Mouse (Mus musculus) megakaryocyte, adult 5-6 weeks (primary cell): ENCODE measurements around the gene Cox6a1. TPM values are rescaled to one million over a fixed set of nuclear protein-coding genes. Genes with fewer than 3 reads are reported as not detected.
"Not testable (repeated sequence)": the region's sequence is repeated elsewhere in the genome, so short reads cannot be mapped to it uniquely, and the experiment has no call there.

Source experiments
- ATAC-seq: 2 replicates; pipeline ENCODE4 v1.8.0; 2016; ENCODE audit warnings: mild to moderate bottlenecking, inconsistent platforms; ENCODE audit not compliant: poor library complexity, severe bottlenecking
- total RNA-seq, 2 experiments: library from RNA; stranded (forward) in 1 of 2; stranded (reverse) in 1 of 2; fragments of 153-499, 151-499 nt in 1 of 2; fragments of 221-1000, 200-1000 nt in 1 of 2; gene quantifications; 2 replicates each; pipeline versions ENCODE4 v1.2.3 to v1.2.4; 2015 to 2017

The Cox6a1 gene
- total RNA-seq, 2 experiments from 2014 or later: 78.5 to 321 TPM

DNA sequence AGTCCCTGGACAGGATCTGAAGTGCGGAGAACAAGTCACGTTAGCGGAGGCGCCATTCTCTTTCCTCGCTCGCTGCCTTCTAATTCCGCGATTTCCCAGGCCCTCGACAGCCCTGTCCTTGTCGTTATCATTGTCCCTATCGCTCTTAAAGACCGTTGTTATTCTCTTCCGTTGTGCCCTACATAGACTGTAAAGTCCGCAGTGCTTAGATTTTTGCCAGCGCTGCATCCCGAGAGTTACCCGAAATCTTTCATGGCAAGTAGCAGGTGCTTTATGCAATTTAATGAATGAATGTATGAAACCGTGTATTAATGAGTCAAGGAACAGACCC, 409 bp upstream of the Cox6a1 start:
- ATAC-seq: peak; percentile 25

DNA sequence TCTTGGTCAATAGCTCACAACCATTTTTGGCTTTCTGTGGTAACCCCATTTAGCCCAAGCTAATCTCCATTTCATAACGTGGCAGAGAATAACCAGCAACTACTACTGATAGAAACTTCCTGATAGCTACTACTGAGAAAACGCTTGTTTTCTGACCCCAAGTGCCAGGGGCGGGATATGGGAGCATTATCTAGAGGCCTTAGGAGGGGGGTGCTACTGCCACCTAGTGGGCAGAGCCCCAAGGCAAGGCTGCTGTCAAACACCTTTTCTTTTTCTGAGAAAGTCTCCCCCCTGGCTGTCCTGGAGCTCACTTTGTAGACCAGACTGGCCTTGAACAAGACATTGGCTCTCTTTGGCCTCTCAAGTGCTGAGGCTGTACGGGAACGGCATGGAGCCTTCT, 1.2 kb downstream of the Cox6a1 start:
- ATAC-seq: peak; percentile 76

DNA sequence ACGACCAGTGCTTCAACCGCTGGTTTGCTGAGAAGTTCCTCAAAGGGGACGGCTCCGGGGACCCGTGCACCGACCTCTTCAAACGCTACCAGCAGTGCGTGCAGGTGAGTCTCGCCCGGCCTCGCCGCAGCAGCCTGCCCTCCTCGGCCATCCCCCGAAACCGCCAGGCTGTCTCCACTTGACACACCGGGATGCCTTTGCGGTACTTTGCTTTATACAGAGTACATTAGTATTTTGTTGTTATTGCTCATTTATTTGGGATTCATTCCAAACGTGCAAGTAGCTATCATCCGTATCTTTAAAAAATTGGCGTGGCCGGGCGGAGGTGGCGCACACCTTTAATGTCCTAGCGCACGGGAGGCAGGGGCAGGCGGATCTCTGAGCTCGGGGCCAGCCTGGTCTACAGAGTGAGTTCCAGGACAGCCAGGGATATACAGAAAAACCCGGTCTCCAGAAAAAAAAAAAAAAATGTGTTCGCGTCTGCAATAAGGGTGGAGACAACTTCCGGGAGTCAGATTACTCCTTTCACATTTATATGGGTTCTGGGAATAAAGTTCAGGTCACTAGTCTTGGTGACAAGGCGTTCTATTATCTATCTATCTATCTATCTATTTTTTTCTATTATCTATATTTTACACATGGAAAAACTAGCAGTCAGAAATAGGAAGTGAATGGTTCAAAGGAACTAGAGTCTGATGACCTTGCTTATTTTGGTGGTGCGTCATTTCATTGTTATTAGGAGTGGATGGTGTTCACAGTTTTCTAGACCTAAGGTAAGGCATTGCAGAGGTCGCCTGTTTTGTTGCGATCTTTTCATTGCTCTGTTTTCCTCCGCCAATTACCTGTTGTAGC, 7.2 kb downstream of the Cox6a1 start:
- no peak for ATAC-seq

DNA sequence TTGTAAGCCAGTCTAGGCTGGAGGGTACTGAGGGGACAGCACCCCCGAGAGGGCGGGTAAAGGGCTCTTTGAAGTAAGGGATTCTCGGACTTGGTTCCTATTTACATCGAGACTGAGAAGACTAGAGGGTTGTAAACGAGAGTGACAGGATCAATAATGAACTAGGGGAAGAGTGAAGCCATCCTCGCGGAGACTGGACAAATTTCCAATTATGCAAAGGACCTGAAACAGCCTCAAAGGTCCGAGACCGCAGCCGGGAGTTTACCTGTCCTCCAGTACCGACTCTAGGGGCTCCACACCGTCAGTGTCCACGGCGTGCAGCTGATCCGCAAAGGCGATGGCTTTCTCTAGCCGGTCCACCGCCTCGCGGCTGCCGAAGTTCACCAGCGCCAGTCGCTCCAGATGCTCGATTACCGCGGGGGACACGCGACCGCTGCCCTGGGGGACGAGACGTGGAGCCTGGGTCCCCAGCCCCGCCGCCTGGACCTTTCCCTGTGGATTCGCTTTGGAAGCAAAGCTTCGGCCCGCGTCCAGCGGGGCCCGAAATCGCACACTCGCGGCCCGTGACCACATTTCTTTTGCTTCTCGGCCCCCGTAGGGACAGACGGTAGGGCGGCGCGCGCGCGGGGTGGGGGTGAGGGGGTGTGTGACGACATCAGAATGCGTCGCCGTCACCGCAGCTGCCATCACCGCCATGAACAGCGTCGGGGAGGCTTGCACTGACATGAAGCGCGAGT, 8.0 kb downstream of the Cox6a1 start, which contains the start of the genes Gatc and Triap1:
Gene Gatc, minus strand, starts transcription at position 602 of the 737 bp plus-strand sequence.
Gene Triap1, plus strand, starts transcription at position 649 of the 737 bp plus-strand sequence.
- peak; percentile 97 for ATAC-seq

DNA sequence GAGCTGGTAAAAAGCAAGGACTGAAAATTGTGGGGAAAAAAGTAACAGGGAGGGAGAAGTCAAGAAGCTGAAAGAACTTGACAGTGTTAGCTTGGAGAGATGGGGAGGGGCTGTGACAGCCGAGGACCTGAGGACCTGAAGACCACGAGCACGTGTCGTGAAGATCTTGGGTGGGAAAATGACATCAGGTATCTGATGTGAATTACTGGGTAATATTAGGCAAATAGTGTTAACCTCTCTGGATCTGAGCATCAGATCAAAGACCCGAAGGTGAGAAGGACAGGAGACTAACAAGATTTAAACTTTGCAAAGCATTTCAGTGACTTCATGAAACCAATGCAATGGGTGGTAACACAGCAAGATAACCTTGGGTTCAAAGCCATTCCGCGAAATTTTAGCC, 8.8 kb downstream of the Cox6a1 start:
- ATAC-seq: no peak

DNA sequence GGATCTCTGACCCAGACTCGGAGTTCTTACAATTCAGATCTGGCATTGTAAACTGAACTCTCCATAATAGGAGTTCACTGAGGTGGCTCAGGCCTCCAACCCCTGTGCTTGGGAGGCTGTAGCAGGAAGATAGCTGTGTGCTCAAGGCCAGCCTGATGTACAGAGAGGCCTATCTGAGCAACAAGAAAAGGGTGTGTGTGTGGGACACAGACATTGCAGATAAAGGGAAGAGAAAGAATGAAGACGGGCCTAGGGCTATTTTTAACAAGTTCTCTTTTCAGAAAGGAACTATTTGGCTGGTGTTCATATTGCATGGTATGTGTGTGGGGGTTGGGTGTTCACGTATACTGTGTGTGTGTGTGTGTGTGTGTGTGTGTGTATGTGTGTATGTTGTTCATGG, 15.2 kb downstream of the Cox6a1 start:
- ATAC-seq: peak; percentile 62

DNA sequence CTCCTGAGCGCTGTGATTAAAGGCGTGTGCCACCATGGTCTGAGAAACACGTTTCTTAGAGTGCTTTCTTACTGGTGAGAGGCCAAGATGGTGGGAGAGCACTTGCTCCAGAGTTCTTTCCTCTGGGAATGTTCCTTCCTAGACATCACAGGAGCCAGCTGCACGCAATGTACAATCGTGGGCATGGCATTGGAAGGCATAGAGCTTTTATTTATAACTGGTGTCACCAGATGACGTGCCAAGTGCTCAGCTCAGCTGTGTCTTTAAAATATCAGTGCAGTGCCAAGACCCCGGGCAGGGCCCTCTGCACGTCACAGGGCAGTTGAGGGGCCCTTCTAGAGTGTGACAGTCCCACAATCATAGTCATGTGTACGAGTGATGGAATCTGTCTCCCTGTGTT, 17.8 kb downstream of the Cox6a1 start:
- ATAC-seq: no peak

DNA sequence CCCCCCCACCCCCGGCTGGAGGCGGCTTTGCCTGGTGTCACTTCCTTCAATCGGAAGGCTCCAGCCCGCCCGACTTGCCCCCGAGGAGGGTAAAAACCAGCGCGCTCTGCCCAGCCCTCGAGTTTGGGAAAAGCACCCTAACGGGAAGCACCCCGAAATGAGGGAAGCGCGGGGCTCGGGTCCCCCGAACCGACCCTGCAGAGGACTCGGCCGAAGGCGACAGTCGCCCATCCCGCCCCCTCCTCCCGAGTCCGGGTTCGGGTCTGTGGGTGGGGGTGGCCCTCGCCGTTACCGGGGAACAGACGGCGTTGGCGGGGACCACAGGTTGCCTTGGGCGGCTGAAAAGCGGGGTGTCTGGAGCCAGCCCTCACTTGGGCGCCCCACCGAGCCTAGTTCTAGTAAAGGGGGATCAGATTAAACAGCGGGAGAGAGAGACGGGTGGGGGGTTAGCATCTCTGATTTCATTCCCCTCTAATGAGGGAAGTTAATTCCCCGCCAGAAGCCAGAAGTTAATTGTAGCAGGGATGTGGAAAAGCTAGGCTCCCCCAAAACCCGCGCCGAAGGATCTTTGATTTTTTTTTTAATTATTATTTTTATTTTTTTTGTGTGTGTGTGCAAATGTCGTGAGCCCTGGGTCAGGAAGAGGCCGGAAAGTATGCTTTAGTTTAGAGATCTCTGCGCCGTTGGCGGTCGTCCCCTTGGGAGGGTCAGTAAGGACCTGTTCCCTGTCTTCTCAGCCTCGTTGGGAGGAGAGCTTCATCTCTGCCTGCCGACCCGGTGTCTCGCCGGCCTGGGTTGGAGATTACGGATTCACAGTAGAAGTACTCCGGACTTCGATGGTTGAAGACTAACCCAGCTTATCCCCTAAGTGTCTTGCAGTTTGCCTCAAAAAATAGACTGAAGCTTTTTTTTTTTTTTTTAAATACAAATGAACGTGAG, 20.9 kb downstream of the Cox6a1 start:
- peak; percentile 14 for ATAC-seq

DNA sequence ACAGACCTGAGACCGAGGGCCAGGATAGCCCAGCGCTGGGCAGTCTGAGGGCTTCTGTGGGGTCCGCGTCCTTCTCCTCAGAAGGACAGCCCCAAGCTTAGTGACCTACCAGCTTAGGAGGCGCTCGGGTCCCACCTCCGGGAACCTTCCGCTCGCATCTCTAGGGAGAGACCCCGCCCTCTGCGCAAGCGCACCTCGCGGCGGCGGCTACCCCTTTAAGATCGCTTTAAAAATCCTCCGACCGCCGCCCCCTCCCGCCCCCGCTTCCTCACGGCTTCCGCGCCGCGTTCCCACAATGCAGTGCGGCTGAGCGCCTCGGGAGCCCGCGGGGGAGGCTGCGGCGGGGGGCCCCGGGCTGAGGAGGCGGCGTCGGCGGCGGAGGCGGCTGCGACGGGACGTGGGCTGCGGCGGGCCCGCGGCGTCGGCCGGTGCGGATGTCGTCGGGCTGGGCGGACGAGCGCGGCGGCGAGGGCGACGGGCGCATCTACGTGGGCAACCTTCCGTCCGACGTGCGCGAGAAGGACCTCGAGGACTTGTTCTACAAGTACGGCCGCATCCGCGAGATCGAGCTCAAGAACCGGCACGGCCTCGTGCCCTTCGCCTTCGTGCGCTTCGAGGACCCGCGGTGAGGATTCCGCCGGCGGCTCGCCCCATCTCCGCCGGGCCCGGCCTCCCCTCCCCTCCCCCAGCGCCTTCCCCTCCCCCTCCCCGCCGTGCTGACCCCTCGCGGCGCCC, 21.7 kb downstream of the Cox6a1 start, which contains the start of gene Srsf9:
Gene Srsf9, plus strand, starts transcription at position 303 of the 735 bp plus-strand sequence.
- peak; percentile 92 for ATAC-seq

DNA sequence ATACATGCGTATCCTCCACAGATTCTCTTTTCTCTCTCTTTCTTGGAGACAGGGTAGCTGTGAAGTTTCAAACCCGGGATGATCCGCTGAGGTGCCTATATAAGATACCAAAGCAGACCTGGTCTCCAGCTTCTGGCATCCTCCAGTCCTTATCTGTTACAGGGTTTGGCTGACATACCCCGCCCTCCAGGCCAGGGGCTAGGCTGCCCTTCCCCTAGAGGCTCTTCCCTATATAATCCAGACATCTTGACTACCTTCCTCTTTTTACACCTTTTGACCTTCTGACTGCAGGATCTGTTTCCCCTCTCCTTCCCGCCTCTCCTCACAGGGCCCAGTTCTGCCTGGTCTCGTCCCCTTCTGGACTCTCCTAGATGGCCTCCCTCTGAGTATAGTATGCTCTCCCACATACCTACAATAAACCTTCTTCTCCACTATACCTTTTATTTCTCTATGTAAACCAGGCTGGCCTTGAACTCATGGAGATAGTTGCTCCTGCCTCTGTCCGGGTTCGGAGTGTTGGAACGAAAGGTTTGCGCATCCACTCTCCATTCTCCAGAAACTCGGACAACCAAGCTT, 22.4 kb downstream of the Cox6a1 start:
- ATAC-seq: peak; percentile 47

DNA sequence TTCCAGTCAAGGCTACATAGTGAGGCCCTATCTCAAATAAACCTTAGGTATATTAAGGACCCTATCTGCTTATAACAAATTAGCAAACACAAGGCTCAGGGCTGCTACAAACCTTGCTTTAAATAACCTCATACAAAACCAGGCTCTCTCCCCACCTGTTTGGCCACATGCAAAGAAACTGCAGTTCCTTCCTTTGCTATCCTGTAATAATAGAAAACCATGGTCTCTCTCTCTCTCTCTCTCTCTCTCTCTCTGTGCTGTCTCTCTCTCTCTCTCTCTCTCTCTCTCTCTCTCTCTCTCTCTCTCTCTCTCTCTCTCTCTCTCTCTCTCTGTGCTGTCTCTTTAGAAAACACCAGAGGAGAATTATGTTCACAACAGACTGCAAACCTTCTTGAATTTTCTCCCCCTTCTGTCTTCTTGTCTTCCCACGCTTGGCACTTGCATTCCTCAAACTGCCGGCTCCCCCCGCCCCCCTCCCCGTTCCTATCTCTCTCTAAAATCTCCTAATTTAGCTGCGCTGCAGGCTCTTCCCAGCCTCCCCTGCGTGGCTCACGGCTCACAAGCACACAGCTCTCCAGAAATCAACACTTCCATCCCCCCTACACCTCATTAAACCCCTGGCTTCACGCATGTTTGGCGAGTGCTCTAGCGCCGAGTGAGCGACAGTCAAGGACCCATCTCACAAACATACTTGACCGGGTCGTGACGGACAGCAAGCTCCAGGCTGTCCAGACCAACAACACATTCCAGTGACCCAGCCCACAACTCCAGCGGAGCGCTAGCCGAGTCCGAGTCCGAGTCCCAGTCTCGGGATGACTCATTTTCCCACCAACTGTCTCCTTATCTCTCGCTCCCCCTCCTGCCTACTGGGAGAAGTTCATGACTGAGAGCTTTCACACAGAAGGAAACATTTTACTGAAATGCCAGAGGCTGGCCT, 29.5 kb downstream of the Cox6a1 start:
- peak; percentile 91 for ATAC-seq

DNA sequence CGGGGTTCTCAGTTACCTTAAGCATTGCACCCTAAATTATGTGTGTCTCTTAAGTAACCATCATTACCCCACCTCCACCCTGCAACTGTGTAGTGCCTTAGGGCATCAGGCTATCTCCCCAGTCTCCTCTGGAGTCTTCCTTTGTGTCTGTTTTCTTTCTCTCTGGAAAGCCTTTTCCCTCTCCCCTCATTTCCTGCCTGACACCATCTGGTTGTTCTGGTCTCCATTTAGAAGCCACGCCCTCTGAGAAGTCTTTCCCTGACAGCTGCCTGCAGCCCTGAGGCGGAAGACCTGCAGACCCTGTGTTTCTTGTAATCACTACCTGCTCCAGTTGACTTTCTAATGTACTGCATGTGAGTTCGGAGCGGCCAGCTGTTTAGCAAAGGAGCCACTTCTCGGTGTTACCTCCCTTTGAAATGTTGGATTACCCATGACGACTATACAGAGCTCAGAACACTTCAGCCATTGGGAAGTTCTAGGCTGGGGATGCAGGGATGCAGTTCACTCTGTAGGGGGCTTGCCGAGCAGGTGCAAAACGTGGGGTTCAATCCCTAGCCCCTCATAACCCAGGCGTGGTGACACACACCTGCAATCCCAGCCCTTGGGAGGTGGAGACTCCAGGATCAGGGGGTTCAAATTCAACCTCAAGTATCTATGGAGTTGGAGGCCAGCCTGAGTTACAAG, 31.0 kb downstream of the Cox6a1 start:
- no peak for ATAC-seq

DNA sequence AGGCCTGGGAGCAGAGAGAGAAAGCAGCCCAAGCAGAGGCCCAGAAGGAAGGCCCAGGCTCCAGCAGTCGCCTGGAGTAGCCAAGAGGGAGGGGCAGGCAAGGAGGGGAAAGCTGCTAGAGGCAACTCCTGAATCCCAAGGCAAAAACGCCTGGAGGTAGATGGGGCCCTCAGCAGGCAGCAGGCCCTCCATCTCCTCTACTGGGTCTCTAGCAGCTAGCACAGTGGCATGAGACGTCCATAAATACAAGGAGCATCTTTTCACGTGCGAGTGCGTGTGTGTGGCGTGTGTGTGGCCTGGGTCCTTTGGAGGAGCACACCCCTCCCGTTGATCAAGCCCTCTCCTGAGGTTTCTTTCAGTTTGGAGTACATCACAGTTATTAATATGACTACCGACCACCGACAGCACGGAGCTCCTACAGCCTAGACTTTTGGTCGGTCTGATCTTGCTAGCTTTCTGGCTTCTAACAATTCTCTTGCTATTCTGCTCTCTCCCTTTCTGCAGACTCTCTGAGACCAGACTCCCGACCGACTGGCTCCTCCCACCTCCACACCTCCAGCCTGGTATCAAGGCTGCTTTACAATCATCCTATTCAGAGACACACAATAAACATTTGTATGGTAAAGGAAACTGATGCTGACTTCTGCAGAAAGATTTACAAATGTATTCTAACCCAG, 31.7 kb downstream of the Cox6a1 start:
- ATAC-seq: no peak

DNA sequence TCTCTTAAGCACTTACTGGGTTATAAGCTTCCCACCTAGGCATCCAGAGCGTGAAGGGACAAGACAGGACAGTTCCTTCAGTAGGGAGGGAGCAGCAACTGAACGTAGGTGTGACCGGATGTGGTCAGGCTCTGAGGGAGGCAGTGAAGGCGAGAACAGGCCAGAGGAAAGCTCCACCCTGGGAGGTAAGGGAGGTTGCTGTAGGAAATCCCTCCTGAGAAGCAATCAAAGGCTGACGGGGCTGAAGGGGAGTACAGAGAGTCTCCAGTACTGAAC, 35.2 kb downstream of the Cox6a1 start:
- ATAC-seq: peak; percentile 75

DNA sequence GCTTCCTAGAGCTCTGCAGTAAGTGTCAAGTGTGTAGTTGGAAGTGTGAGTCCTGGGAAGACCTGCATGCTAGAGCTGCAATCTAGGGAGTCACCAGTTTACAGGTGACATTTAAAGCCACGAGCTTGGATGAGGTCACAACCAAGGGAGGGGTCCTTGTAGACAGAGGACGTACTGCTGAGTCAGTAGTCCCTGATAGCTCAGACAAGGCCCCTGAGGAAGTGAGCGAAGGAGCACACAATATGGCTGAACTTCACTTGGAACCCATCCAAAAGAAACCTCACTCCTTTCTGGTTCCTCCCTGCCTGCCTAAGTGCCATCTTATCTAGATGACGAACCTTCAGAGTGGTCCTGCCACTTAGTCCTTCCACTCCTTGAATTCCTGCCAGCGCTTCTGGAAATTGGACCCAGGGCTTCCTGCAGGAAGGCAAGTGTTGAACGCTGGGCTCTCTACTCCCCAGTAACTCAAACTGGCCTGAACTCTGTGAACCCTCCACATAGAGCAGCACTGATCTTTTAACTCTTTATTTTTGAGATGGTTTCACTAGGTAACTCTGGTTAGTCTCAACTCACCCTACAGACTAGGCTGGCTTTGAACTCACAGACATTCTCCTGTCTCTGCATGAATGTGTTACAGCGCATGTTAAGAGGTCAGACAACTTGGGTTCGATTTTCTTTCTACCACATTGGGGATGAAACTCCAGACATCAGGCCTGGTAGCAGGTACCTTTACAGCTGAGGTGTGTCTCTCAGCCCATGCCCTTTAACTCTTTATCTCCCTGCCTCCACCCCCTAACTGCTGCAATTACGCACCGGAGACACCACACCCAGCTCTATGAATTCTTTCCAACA, 35.7 kb downstream of the Cox6a1 start:
- peak; percentile 80 for ATAC-seq

DNA sequence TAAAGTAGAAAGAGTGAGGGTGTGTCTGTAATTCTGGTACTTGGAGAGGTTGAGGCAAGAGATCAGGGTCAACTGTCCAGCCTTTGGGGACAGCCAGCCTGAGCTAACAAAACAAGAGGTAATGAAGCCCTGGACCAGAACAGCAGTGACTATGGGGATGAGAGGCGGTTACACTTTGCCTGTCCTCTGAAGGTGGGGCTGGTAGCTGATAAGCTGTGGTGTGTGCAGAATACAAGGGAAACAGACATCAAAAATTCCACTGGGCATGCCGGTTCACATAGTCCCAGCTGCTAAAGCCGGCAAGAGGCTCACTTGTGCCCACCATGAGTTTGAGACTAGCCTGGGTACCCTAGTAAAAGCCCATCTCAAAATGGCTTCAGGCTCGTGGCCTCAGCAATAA, 36.4 kb downstream of the Cox6a1 start:
- ATAC-seq: no peak

DNA sequence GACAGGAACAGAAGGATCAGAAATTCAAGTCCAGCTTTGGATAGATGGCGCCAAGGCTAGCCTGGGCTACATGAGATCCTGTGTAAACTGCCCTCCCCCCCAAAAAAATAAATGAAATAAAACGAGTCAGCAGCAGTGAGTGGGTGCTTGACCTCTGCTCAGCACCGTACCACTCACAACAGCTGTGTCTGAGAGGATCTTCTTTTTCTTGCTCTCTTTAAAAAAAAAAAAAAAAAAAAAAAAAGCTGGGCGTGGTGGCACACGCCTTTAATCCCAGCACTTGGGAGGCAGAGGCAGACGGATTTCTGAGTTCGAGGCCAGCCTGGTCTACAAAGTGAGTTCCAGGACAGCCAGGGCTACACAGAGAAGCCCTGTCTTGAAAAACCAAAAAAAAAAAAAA, 46.6 kb downstream of the Cox6a1 start:
- not testable (repeated sequence) for ATAC-seq
